Mouse (Mus musculus) thymus, adult 2 months (tissue): Measurements from ENCODE around the gene Atg4d.

Experiments
- CTCF ChIP-seq: fragments of 200-500 bp; IDR thresholded peaks from 2 replicates; pipeline ENCODE4 v1.5.1; 2012; ENCODE audit warnings: mild to moderate bottlenecking, control low read depth, low read length, moderate library complexity, borderline replicate concordance; ENCODE audit not compliant: control insufficient read depth, poor library complexity, insufficient read depth; ENCODE audit errors: extremely low read depth
- POLR2A ChIP-seq: fragments of 200-500 bp; IDR thresholded peaks from 2 replicates; pipeline ENCODE4 v1.6.1; 2012; ENCODE audit warnings: mild to moderate bottlenecking, low read length, control low read depth, moderate library complexity; ENCODE audit not compliant: control insufficient read depth, poor library complexity, insufficient read depth; ENCODE audit errors: extremely low read depth

GRCm38 (mm10) chr9:21283994-21284393 lies 18.9 kb downstream of the Atg4d start:
- TF ChIP-seq POLR2A (no peak), CTCF (no peak)
